Mouse (Mus musculus) kidney, embryonic 15.5 days (tissue): Measurements from ENCODE around the gene Ppp4c. TPM values are rescaled to one million over a fixed set of nuclear protein-coding genes. Genes with fewer than 3 reads are reported as not detected.

Source experiments
- ATAC-seq: fragments of 200-750 bp; cut with Nextera tagmentation; replicated peaks from 2 replicates; pipeline ENCODE4 v1.8.0; 2017; ENCODE audit warnings: moderate TSS enrichment; ENCODE audit not compliant: low FRiP score
- H3K27ac ChIP-seq: fragments of 300-500 bp; sonication (generic); 2 replicates; pipeline ENCODE4 v1.5.1; 2015; ENCODE audit warnings: mild to moderate bottlenecking, inconsistent platforms
- H3K27me3 ChIP-seq: fragments of 300-500 bp; sonication (generic); 2 replicates; pipeline ENCODE4 v1.6.1; 2015; ENCODE audit warnings: inconsistent platforms
- H3K36me3 ChIP-seq: fragments of 300-500 bp; sonication (generic); 2 replicates; pipeline ENCODE4 v1.6.1; 2015; ENCODE audit warnings: inconsistent platforms
- H3K4me1 ChIP-seq: fragments of 300-500 bp; sonication (generic); 2 replicates; pipeline ENCODE4 v1.6.1; 2015; ENCODE audit warnings: inconsistent platforms
- H3K4me2 ChIP-seq: fragments of 300-500 bp; sonication (generic); 2 replicates; pipeline ENCODE4 v1.6.1; 2015; ENCODE audit warnings: moderate library complexity, mild to moderate bottlenecking, inconsistent platforms
- H3K4me3 ChIP-seq: fragments of 300-500 bp; sonication (generic); replicated peaks from 2 replicates; pipeline ENCODE4 v1.5.1; 2015; ENCODE audit warnings: mild to moderate bottlenecking, inconsistent platforms
- H3K9ac ChIP-seq: fragments of 300-500 bp; sonication (generic); 2 replicates; pipeline ENCODE4 v1.6.1; 2015; ENCODE audit warnings: mild to moderate bottlenecking, inconsistent platforms
- H3K9me3 ChIP-seq: fragments of 300-500 bp; sonication (generic); replicated peaks from 2 replicates; pipeline ENCODE4 v1.6.1; 2016; ENCODE audit warnings: inconsistent platforms
- WGBS: fragments of 180-500 bp; shearing (Covaris S2); methylation state at CpG from one replicate; pipeline ENCODE4 v1.1.7; 2015; ENCODE audit warnings: mixed read lengths; 5-methylcytosine and 5-hydroxymethylcytosine counted together
- polyA plus RNA-seq: library from polyadenylated mRNA; unstranded; fragments of >200 nt; fragmentation: Nextera tagmentation; extraction: Ambion mirVana; gene quantifications from 2 replicates; pipeline ENCODE4 v1.2.1, GENCODE M21; 2015

The Ppp4c gene
- polyA plus RNA-seq, 1 experiment from 2014 or later: 272 TPM

- peak overlapping the region; percentile 90 for H3K4me2 ChIP-seq
- WGBS: 72% methylated on average over 4 of the region's 4 CpGs
- H3K4me3 ChIP-seq: peak overlapping the region; percentile 89
- peaks cover 34% of the 10 kb centered on the region for H3K4me1 ChIP-seq
- no peaks in the 10 kb centered on the region for H3K9me3 ChIP-seq
- peaks cover 42% of the 10 kb centered on the region for H3K36me3 ChIP-seq
- H3K27me3 ChIP-seq: no peaks in the 10 kb centered on the region
- no peak for ATAC-seq
- peak overlapping the region; percentile 96 for H3K27ac ChIP-seq
- H3K9ac ChIP-seq: peak overlapping the region; percentile 94
Measured at GRCm38 (mm10) chr7:126760956-126761355, 31.3 kb downstream of the Ppp4c start.

GRCm38 (mm10) chr7:126760391-126760802 lies 31.9 kb downstream of the Ppp4c start:
- ATAC-seq: peak; percentile 71
- Histone ChIP-seq H3K9ac (peak overlapping the region; percentile 94), H3K4me3 (peak overlapping the region; percentile 89), H3K4me2 (peak overlapping the region; percentile 90), H3K36me3 (peaks cover 37% of the 10 kb centered on the region), H3K27ac (peak overlapping the region; percentile 96), H3K27me3 (no peaks in the 10 kb centered on the region), H3K9me3 (no peaks in the 10 kb centered on the region), H3K4me1 (peaks cover 32% of the 10 kb centered on the region)
- WGBS: 14% methylated on average over 3 of the region's 3 CpGs

DNA sequence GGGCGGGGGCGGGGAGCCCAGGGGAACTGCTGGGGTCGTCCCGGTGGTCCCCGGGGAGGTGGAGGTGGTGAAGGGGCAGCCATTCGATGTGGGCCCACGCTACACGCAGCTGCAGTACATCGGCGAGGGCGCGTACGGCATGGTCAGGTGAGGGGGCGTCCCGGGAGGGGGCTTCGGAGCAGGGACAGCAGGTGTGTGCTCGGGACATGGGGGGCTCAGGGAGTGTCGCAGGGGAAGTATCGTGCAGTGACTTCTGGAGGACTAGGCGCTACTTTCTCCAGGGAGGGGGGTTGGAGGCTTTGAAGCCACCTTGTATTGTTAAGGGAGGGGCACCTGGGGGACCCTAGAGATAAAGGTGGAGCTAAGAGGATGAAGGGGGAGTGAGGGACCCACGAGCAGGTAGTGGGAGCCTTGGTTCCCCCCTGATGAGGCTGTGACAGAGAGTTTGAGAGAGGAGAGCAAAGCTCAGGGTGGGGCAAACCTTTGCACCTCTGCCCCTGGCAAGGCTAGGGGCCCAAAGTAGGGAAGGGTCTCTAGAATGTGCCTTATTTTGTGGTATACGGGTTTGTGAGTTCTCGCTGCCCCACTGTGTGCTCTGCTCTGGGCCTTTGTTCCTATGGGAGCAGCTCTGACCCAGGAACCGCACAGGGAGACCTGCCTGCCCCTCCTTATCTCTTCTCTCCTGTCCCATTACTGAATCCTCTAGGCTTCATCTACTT lies 32.5 kb downstream of the Ppp4c start:
- Histone ChIP-seq H3K36me3 (peaks cover 31% of the 10 kb centered on the region), H3K9me3 (no peaks in the 10 kb centered on the region), H3K27me3 (no peaks in the 10 kb centered on the region), H3K27ac (peak overlapping the region; percentile 96), H3K4me3 (peak overlapping the region; percentile 89), H3K9ac (peak overlapping the region; percentile 94), H3K4me2 (peak overlapping the region; percentile 90), H3K4me1 (peaks cover 37% of the 10 kb centered on the region)
- WGBS: 0% methylated on average over 24 of the region's 24 CpGs
- ATAC-seq: peak; percentile 41

- peak within 1 kb of the TSS; percentile 89 for H3K4me3 ChIP-seq
- H3K4me2 ChIP-seq: peak within 1 kb of the TSS; percentile 90
- no peaks in the 10 kb centered on the region for H3K9me3 ChIP-seq
- 2% methylated on average over 17 of the region's 38 CpGs for WGBS
- ATAC-seq: peak; percentile 57
- peak within 1 kb of the TSS; percentile 94 for H3K9ac ChIP-seq
- H3K36me3 ChIP-seq: peaks cover 24% of the 10 kb centered on the region
- no peaks in the 10 kb centered on the region for H3K27me3 ChIP-seq
- peaks cover 42% of the 10 kb centered on the region for H3K4me1 ChIP-seq
- peak within 1 kb of the TSS; percentile 96 for H3K27ac ChIP-seq
Measured at GRCm38 (mm10) chr7:126759050-126759671, 33.1 kb downstream of the Ppp4c start, which contains the start of gene Mapk3. Gene Mapk3 (plus strand): TSS chr7:126759601.

DNA sequence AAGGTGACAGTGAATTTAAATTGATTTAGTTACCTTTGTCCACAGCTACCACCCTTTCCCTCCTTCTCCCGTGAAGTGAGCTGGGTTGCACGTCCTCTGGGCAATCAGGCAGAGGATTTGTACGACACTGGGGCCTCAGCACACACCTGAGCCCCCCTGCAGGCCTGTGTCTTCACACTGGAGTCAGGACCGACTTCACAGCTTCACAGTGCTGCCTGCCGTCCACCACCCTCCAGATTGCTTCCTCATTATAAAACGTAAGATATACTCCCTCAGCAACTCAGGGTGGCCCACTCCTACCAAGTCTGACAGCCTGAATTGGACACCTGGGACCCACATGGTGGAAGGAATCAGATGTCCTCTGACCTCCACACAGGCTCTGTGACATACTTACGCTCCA lies 33.8 kb downstream of the Ppp4c start:
- H3K27ac ChIP-seq: no peak overlapping the region; the same call in 1 of the 2 replicates
- H3K4me2 ChIP-seq: no peak overlapping the region
- peaks cover 42% of the 10 kb centered on the region for H3K4me1 ChIP-seq
- WGBS: 62% methylated on average over 7 of the region's 7 CpGs
- H3K4me3 ChIP-seq: no peak overlapping the region
- no peaks in the 10 kb centered on the region for H3K9me3 ChIP-seq
- no peak for ATAC-seq
- H3K27me3 ChIP-seq: no peaks in the 10 kb centered on the region
- H3K36me3 ChIP-seq: peaks cover 18% of the 10 kb centered on the region
- no peak overlapping the region for H3K9ac ChIP-seq

- no peaks in the 10 kb centered on the region for H3K27me3 ChIP-seq
- H3K9ac ChIP-seq: no peak overlapping the region
- peak overlapping the region; percentile 31; the same call in 1 of the 2 replicates for H3K4me2 ChIP-seq
- H3K36me3 ChIP-seq: no peaks in the 10 kb centered on the region
- H3K4me3 ChIP-seq: no peak overlapping the region
- 2% methylated on average over 9 of the region's 9 CpGs for WGBS
- no peaks in the 10 kb centered on the region for H3K9me3 ChIP-seq
- H3K27ac ChIP-seq: peak overlapping the region; percentile 54
- peaks cover 14% of the 10 kb centered on the region for H3K4me1 ChIP-seq
- ATAC-seq: peak; percentile 57
Measured at GRCm38 (mm10) chr7:126754866-126755265, 37.4 kb downstream of the Ppp4c start.

DNA sequence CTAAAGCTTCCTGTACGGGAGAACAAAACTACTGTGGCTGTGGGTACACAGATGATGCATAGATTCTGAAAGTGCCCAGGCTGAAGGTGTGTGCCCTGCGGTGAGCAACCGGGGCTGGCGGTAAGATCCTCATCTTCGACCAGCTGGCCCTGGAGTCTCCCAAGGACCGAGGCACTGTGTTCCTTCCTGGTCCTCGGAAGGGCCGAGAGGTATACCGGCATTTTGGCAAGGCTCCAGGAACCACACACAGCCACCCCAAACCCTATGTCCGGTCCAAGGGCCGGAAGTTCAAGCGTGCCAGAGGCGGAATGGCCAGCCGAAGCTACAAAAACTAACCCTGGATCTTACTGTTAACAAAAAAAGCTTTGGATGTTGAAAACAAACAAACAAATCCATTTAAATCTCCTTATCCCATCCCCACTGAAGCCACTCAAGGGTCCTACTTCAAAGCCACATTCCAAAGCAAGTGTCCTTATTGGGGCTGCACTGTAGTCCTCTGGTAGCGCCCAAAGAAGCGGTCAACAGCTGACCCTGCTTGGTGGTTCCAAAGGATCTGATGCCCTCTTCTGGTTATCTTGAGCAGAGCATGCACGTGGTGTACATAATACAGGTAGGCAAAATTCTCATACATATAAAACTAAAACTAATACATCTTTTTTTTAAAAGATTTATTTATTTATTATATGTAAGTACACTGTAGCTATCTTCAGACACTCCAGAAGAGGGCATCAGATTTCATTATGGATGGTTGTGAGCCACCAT lies 42.5 kb downstream of the Ppp4c start:
- H3K27ac ChIP-seq: no peak overlapping the region
- H3K4me1 ChIP-seq: peaks cover 5% of the 10 kb centered on the region
- no peaks in the 10 kb centered on the region for H3K36me3 ChIP-seq
- no peaks in the 10 kb centered on the region for H3K9me3 ChIP-seq
- no peak overlapping the region for H3K4me2 ChIP-seq
- H3K27me3 ChIP-seq: no peaks in the 10 kb centered on the region
- no peak overlapping the region for H3K9ac ChIP-seq
- WGBS: 93% methylated on average over 17 of the region's 17 CpGs
- H3K4me3 ChIP-seq: no peak overlapping the region
- no peak for ATAC-seq

DNA sequence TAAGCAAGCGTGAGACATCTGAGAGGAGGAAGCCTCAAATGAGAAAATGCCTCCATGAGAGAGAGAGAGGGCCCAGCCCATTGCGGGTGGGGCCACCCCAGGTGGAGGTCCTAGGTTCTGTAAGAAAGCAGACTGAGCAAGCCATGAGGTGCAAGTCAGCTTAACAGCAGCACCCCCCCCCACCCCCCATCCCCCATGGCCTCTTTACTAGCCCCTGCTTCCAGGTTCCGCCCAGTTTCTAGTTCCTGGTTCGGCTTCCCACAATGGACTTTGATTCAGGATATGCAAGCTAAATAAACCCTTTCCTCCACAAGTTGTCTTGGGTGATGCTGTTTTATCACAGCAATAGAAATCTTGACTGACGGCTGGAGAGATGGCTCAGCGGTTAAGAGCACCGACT lies 43.5 kb downstream of the Ppp4c start:
- H3K27ac ChIP-seq: no peak overlapping the region
- no peaks in the 10 kb centered on the region for H3K27me3 ChIP-seq
- 73% methylated on average over 7 of the region's 7 CpGs for WGBS
- no peaks in the 10 kb centered on the region for H3K4me1 ChIP-seq
- no peak overlapping the region for H3K9ac ChIP-seq
- no peak overlapping the region for H3K4me2 ChIP-seq
- no peak for ATAC-seq
- H3K36me3 ChIP-seq: no peaks in the 10 kb centered on the region
- H3K9me3 ChIP-seq: no peaks in the 10 kb centered on the region
- no peak overlapping the region for H3K4me3 ChIP-seq

DNA sequence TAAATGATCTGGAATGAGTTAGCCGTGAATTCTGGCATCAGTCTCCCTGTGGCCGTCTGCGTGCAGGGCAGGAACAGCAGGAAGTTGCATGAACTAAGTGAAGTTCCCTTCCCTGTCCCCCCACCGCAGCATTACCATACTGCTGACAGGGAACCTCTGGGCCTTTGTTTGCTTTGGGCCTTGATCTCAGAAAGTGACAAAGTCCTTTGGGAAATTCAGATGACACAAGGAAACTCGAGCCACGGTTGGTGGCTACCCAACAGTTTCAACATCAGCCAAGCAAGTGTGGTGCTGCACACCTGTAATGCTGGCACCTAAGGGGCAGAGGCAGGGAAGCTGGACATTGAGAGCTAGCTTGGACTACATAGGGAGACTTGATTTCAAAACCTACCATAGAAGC lies 45.5 kb downstream of the Ppp4c start:
- ATAC-seq: no peak
- no peak overlapping the region for H3K27ac ChIP-seq
- WGBS: 34% methylated on average over 6 of the region's 6 CpGs

GRCm38 (mm10) chr7:126746066-126746465 lies 46.2 kb downstream of the Ppp4c start:
- H3K27ac ChIP-seq: no peak overlapping the region

More for the DNA sequence above, 45.5 kb downstream of the Ppp4c start:
- Histone ChIP-seq H3K27me3 (no peaks in the 10 kb centered on the region), H3K4me2 (no peak overlapping the region), H3K4me3 (no peak overlapping the region), H3K9me3 (no peaks in the 10 kb centered on the region), H3K36me3 (no peaks in the 10 kb centered on the region), H3K4me1 (no peaks in the 10 kb centered on the region), H3K9ac (no peak overlapping the region)

DNA sequence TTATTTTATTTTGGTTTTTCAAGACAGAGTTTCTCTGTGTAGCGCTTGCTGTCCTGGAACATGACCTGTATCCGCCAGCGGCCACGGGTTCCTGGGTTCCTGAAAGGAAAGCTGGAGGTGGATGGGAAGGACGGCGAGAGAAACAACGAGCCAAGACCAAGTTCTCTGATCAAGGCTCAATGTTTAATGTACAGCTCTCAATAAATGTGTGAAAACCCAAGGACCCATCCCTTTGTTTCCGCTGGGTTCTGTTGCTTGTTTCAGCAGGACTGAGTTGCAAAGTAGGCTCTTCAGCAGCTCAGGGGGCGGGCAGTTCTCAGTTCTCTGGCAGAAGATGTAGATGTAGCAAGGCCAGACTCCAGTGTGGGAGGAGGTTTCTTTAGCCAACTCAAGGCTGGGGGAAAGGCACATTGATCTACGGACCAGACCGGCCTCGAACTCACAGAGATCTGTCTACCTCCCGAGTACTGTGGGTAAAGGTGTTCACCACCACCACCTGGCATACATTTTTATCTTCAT lies 50.3 kb downstream of the Ppp4c start:
- H3K4me2 ChIP-seq: no peak overlapping the region
- H3K4me1 ChIP-seq: peaks cover 4% of the 10 kb centered on the region; the same call in 1 of the 2 replicates
- no peaks in the 10 kb centered on the region for H3K9me3 ChIP-seq
- 88% methylated on average over 13 of the region's 13 CpGs for WGBS
- H3K4me3 ChIP-seq: no peak overlapping the region
- no peak for ATAC-seq
- no peak overlapping the region for H3K27ac ChIP-seq
- no peak overlapping the region for H3K9ac ChIP-seq
- H3K36me3 ChIP-seq: no peaks in the 10 kb centered on the region
- H3K27me3 ChIP-seq: no peaks in the 10 kb centered on the region

More at GRCm38 (mm10) chr7:126746066-126746465, 46.2 kb downstream of the Ppp4c start:
- no peaks in the 10 kb centered on the region for H3K9me3 ChIP-seq
- H3K27me3 ChIP-seq: no peaks in the 10 kb centered on the region
- no peak overlapping the region for H3K4me3 ChIP-seq
- no peaks in the 10 kb centered on the region for H3K4me1 ChIP-seq
- WGBS: 88% methylated on average over 12 of the region's 12 CpGs
- ATAC-seq: no peak
- H3K4me2 ChIP-seq: no peak overlapping the region
- H3K9ac ChIP-seq: no peak overlapping the region
- no peaks in the 10 kb centered on the region for H3K36me3 ChIP-seq

GRCm38 (mm10) chr7:126741452-126741851 lies 50.8 kb downstream of the Ppp4c start:
- no peak overlapping the region for H3K9ac ChIP-seq
- H3K36me3 ChIP-seq: no peaks in the 10 kb centered on the region
- 81% methylated on average over 5 of the region's 5 CpGs for WGBS

More at GRCm38 (mm10) chr7:126741452-126741851, 50.8 kb downstream of the Ppp4c start:
- Histone ChIP-seq H3K4me1 (peaks cover 4% of the 10 kb centered on the region; the same call in 1 of the 2 replicates), H3K27ac (no peak overlapping the region), H3K4me2 (no peak overlapping the region), H3K9me3 (no peaks in the 10 kb centered on the region), H3K4me3 (no peak overlapping the region), H3K27me3 (no peaks in the 10 kb centered on the region)
- ATAC-seq: no peak
